Mouse (Mus musculus) limb, embryonic 15.5 days (tissue): ENCODE data around the gene B3galt5. TPM values are rescaled to one million over a fixed set of nuclear protein-coding genes. Genes with fewer than 3 reads are reported as not detected.

Experiments used
- ATAC-seq: fragments of 200-750 bp; cut with Nextera tagmentation; 2 replicates; pipeline ENCODE4 v1.8.0; 2017; ENCODE audit warnings: low read depth, moderate TSS enrichment; ENCODE audit not compliant: insufficient number of reproducible peaks, low FRiP score, low TSS enrichment
- H3K27ac ChIP-seq: fragments of 300-500 bp; sonication (generic); 2 replicates; pipeline ENCODE4 v1.5.1; 2015; ENCODE audit warnings: moderate library complexity, mild to moderate bottlenecking, inconsistent platforms
- H3K27me3 ChIP-seq: fragments of 300-500 bp; sonication (generic); 2 replicates; pipeline ENCODE4 v1.6.1; 2015; ENCODE audit warnings: inconsistent platforms
- H3K36me3 ChIP-seq: fragments of 300-500 bp; sonication (generic); 2 replicates; pipeline ENCODE4 v1.6.1; 2015; ENCODE audit warnings: inconsistent platforms
- H3K4me1 ChIP-seq: fragments of 300-500 bp; sonication (generic); 2 replicates; pipeline ENCODE4 v1.6.1; 2015; ENCODE audit warnings: inconsistent platforms
- H3K4me2 ChIP-seq: fragments of 300-500 bp; sonication (generic); 2 replicates; pipeline ENCODE4 v1.6.1; 2015; ENCODE audit warnings: mild to moderate bottlenecking, inconsistent platforms
- H3K4me3 ChIP-seq: fragments of 300-500 bp; sonication (generic); 2 replicates; pipeline ENCODE4 v1.5.1; 2015; ENCODE audit warnings: mild to moderate bottlenecking, inconsistent platforms
- H3K9ac ChIP-seq: fragments of 300-500 bp; sonication (generic); 2 replicates; pipeline ENCODE4 v1.6.1; 2015; ENCODE audit warnings: inconsistent platforms
- H3K9me3 ChIP-seq: fragments of 300-500 bp; sonication (generic); 2 replicates; pipeline ENCODE4 v1.6.1; 2016; ENCODE audit warnings: inconsistent platforms
- WGBS: fragments of 180-500 bp; shearing (Covaris S2); methylation state at CpG from one replicate; pipeline ENCODE4 v1.1.7; 2015; 5-methylcytosine and 5-hydroxymethylcytosine counted together
- polyA plus RNA-seq: library from polyadenylated mRNA; unstranded; fragments of >200 nt; fragmentation: Nextera tagmentation; extraction: Ambion mirVana; gene quantifications from 2 replicates; pipeline ENCODE4 v1.2.1, GENCODE M21; 2015

Gene B3galt5
- polyA plus RNA-seq, 1 experiment from 2014 or later: 0.42 TPM

DNA sequence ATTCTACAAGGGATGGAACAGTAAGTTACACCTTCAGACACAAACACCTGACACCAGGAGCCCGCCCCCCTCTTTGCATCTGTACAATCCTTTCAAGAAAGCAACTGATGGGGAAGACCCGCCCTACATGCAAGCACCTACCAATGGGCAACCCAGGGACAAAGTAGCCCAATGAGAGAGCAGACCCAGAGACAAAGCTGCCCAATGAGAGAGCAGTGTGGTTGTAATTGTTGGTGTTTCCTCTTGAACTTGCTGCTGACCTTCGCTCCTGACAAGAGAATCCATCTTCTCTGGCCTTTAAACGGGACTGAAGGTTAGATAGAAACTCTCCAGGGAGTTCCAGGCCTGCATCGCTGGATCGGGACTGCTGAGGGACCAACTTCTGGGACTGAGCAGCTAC is 118.4 kb downstream of the B3galt5 start:
- no peak overlapping the region for H3K4me3 ChIP-seq
- H3K27ac ChIP-seq: no peak overlapping the region
- H3K27me3 ChIP-seq: peaks cover 7% of the 10 kb centered on the region; the same call in 1 of the 2 replicates
- H3K36me3 ChIP-seq: no peaks in the 10 kb centered on the region
- no peaks in the 10 kb centered on the region for H3K9me3 ChIP-seq
- H3K4me1 ChIP-seq: no peaks in the 10 kb centered on the region
- no peak overlapping the region for H3K9ac ChIP-seq
- no peak for ATAC-seq
- no peak overlapping the region for H3K4me2 ChIP-seq
- WGBS: 40% methylated on average over 6 of the region's 6 CpGs

DNA sequence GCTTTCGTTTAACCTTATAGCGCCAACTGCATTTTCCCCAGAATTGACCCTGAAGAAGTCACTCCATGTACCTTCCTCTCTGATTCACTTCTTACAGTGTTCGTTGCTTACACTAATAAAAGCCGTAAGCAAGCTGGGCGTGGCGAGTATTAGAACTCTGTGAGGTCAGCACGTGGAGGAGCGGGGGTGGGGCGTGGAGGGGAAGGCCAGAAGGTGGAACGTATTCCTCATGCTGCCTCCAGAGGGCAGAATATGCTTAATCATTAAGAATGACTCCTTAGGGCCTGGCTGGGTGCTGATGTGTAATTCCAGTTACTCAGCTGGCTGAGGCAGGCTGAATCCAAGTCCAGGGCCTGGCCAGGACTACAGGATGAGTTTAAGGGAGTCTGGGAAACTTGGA is 122.3 kb downstream of the B3galt5 start:
- WGBS: 11% methylated on average over 10 of the region's 10 CpGs
- H3K27me3 ChIP-seq: peaks cover 9% of the 10 kb centered on the region; the same call in 1 of the 2 replicates
- peak overlapping the region; percentile 36 for H3K4me2 ChIP-seq
- no peaks in the 10 kb centered on the region for H3K9me3 ChIP-seq
- H3K27ac ChIP-seq: no peak overlapping the region
- H3K9ac ChIP-seq: no peak overlapping the region
- no peak for ATAC-seq
- no peaks in the 10 kb centered on the region for H3K36me3 ChIP-seq
- no peaks in the 10 kb centered on the region for H3K4me1 ChIP-seq
- peak overlapping the region; percentile 24; the same call in 1 of the 2 replicates for H3K4me3 ChIP-seq

DNA sequence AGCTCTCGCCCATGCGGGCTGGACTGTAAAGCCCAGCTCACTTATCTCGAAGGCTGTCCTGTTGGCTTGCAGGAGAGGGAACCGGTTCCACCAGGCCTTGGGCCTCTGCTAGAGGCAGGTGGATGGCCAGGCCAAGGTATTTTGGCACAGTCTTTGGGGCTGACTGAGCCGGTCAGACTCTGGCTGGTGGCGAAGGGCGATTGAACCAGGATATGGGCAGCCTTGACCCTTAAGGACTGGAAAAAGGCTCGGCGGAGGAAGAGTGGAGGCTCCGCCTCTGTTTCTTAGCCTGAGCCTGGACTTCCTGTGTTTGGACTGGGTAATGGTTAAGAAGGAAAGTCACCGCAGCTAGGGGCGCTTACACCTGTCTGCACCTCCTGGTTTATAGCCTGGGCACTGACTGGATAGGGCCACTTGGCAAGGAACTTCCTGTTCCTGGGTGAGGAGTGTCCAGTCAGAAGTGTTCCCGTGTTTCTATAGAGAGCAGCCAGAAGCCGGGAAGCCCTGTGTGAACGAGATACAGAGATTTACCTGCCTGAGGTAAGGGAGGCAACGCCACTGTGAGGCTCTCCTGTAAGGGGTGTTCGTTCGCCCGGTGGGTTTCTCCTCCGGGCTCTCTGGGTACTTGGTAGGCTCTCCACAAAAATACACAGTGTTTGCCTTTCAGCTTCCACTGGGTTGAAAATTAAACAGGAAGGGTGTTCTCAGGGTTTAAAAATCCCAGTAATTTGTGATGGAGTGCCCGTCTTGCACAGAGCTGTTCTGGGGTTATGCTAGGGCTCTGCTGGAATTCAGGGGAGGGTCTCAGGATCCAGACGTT is 125.9 kb downstream of the B3galt5 start:
- no peak overlapping the region for H3K9ac ChIP-seq
- H3K27ac ChIP-seq: no peak overlapping the region

DNA sequence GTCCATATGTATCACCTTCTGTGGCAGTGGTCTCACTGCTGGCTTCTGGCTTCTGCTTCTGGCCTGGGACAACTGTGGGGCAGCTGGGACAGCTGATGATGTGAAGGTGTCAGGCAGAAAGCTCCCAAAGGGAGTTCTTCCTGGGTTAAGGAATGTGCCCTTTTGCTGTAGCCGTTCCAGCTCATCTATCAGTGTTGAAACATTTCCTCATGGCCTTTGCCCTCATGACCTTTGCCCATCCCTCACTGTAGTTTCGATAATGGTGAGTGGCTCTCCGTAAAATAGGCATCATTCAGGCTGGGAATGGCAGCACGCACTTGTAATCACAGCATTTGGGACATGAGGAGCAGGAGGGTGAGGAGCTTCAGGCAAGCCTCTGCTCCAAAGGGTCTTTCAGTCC is 127.3 kb downstream of the B3galt5 start:
- H3K27me3 ChIP-seq: 0 out of 2 replicates have a peak, but pooled peaks cover 3% of the 10 kb centered on the region
- H3K9me3 ChIP-seq: no peaks in the 10 kb centered on the region
- no peak for ATAC-seq
- H3K4me1 ChIP-seq: no peaks in the 10 kb centered on the region
- H3K4me3 ChIP-seq: no peak overlapping the region
- no peak overlapping the region for H3K4me2 ChIP-seq
- no peak overlapping the region for H3K27ac ChIP-seq
- WGBS: 48% methylated on average over 4 of the region's 4 CpGs
- H3K36me3 ChIP-seq: no peaks in the 10 kb centered on the region
- no peak overlapping the region for H3K9ac ChIP-seq

More for the DNA sequence above, 125.9 kb downstream of the B3galt5 start:
- WGBS: 73% methylated on average over 22 of the region's 22 CpGs
- H3K4me3 ChIP-seq: no peak overlapping the region
- no peak overlapping the region for H3K4me2 ChIP-seq
- H3K27me3 ChIP-seq: 0 out of 2 replicates have a peak, but pooled peaks cover 3% of the 10 kb centered on the region
- no peaks in the 10 kb centered on the region for H3K4me1 ChIP-seq
- H3K36me3 ChIP-seq: no peaks in the 10 kb centered on the region
- H3K9me3 ChIP-seq: no peaks in the 10 kb centered on the region
- 0 out of 2 replicates have a peak, but pooled peaks have one; percentile 24 for ATAC-seq

DNA sequence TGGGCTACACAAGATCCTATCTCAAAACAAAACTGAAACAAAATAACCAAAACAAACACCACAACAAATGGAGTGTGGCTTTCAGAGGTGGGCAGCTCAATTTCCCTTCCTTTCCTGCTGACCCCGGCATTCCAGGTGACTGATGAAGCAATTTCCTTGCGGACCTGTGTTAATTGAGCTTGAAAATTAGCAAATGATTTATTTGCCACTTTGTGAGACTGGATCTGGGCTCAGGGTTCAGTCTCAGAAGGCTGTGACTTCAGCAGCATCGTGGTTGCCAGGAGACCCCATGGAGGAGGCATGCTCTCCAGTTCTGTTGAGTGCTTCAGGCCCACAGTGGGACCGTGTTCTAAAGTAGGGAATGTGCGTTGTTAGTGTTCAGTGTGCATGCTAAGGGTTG is 127.7 kb downstream of the B3galt5 start:
- WGBS: 58% methylated on average over 5 of the region's 5 CpGs
- Histone ChIP-seq H3K27ac (no peak overlapping the region), H3K9ac (no peak overlapping the region), H3K4me3 (no peak overlapping the region), H3K4me2 (no peak overlapping the region), H3K27me3 (0 out of 2 replicates have a peak, but pooled peaks cover 3% of the 10 kb centered on the region), H3K9me3 (no peaks in the 10 kb centered on the region), H3K36me3 (no peaks in the 10 kb centered on the region), H3K4me1 (no peaks in the 10 kb centered on the region)
- no peak for ATAC-seq

DNA sequence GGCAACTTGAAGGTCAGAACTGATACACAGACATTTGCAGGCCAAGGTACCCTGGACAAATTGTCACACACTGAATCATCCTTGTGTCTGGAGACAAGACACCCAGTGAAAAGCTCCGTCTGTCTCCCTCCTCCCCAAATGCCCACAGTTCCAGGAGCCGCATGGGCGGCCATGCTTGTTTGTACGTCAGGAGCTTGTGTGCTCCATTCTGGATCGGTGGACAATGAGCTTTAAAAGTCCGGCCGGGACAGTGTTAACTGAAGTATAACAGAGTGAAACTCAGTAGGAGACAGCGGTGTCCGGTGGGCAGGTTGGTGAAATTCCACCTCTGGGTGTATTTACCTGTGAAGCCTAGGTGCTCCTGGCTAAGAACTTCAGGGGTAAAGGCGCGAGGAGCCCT is 129.3 kb downstream of the B3galt5 start:
- H3K27me3 ChIP-seq: 0 out of 2 replicates have a peak, but pooled peaks cover 3% of the 10 kb centered on the region
- H3K9ac ChIP-seq: no peak overlapping the region
- H3K27ac ChIP-seq: no peak overlapping the region
- ATAC-seq: no peak
- H3K4me3 ChIP-seq: no peak overlapping the region
- H3K4me1 ChIP-seq: no peaks in the 10 kb centered on the region
- no peak overlapping the region for H3K4me2 ChIP-seq
- no peaks in the 10 kb centered on the region for H3K9me3 ChIP-seq
- no peaks in the 10 kb centered on the region for H3K36me3 ChIP-seq
- WGBS: 87% methylated on average over 11 of the region's 11 CpGs

Other genes with a start within 250 kb of the B3galt5 start
- 80.1 and 89.3 TPM in 2 replicates for gene Psmg1, start 244.8 kb upstream of the B3galt5 start, polyA plus RNA-seq
- 76.8 and 80.4 TPM in 2 replicates for gene Brwd1, start 153.3 kb upstream of the B3galt5 start, polyA plus RNA-seq
- gene Hmgn1, start 108.1 kb upstream of the B3galt5 start, polyA plus RNA-seq: 553 and 582 TPM in 2 replicates
- 47.2 and 49.1 TPM in 2 replicates for gene Wrb, start 90.4 kb upstream of the B3galt5 start, polyA plus RNA-seq
- gene Lca5l, start 43.5 kb upstream of the B3galt5 start, polyA plus RNA-seq: 1.2 and 1.6 TPM in 2 replicates
- 13.6 and 41.0 TPM in 2 replicates for gene Sh3bgr, start 35.4 kb upstream of the B3galt5 start, polyA plus RNA-seq
- gene Itgb2l, start 207.8 kb downstream of the B3galt5 start, polyA plus RNA-seq: 0.15 and 0.31 TPM in 2 replicates
- 9.4 and 10.8 TPM in 2 replicates for gene Pcp4, start 231.8 kb downstream of the B3galt5 start, polyA plus RNA-seq